Mouse (Mus musculus): ENCODE results near the gene Gpx2.
"Not testable (repeated sequence)": the region's sequence is repeated elsewhere in the genome, so short reads cannot be mapped to it uniquely, and the experiment has no call there.

Gpx2 gene

GRCm38 (mm10) chr12:76803700-76804252 lies 8.4 kb upstream of the Gpx2 start:
- peak; percentile 76 for DNase-seq

- peak; percentile 34 for DNase-seq
Observed at GRCm38 (mm10) chr12:76803028-76803427, 7.7 kb upstream of the Gpx2 start.

DNA sequence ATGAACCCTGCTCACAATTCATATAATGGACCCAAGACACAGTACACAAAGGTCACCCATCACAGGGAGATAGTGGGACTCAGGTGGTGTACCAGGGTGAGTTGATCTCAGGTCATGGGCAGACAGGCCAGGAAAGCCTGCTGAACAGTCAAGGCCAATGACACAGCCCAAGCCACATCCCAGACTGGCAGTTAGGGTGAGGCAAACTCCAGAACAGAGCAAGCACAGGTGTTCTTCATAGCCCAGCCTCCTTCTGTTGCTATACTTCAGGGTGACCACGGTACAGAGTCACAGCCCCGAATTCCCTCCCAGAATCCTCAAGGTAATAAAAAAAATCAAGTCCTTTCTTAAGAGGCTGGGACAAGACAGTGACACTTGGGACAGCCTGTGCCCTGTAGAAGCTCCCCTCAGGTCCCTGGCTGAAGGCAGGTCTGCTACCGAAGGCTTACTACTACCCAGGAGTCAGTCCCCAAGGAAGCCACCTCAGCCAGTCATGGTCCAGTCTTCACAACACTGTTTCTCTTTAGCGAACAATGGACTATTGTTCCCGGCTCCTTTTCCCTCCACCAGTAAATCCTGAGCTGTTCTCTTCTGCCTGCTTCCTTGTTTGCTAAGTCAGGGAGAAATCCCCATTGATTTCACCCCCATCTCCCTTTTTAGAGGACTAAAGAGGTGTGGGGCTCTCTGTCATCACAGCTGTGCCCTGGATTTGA lies 2.8 kb upstream of the Gpx2 start:
- DNase-seq, result no peak

DNA sequence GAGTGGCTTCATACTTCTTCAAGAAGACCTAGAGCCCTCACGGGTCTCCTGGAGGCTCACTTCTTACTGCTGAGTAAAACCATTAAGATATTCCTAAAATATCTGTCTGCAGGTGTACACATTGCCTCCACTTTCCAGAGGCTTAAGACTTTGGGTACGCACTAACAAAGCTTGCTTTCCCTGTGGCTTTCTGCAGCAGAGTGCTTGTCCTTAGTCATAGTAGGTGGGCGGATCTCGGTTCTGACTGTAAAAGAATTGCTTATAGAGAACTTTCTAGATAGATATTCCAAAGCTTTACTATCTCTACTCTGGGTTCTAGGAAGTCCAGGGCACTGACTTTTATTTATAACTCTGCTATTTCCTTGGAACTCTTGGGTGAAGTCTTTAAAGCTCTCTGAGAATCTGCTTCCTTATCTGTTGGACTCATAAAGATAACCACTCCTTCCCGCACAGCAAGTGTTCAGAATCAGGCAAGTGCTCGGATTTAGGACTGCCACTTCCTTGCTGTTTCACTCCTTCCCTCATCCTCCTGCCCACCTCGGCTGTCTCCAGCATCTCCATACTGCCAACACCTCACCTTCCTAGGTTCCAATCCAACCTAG lies 1.7 kb upstream of the Gpx2 start:
- DNase-seq, result no peak

DNA sequence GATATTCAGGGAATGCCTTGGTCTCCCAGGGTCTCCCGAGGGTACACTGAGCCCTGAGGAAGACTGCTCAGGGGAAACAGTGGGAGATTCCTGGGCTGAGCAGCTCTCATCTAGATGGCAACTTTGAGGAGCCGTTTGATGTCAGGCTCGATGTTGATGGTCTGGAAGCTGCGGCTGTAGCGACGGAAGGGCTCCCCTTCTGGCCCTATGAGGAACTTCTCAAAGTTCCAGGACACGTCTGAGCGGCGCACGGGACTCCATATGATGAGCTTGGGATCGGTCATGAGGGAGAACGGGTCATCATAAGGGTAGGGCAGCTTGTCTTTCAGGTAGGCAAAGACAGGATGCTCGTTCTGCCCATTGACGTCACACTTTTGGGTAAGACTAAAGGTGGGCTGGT lies 2.8 kb downstream of the Gpx2 start:
- not testable (repeated sequence) for DNase-seq

DNA sequence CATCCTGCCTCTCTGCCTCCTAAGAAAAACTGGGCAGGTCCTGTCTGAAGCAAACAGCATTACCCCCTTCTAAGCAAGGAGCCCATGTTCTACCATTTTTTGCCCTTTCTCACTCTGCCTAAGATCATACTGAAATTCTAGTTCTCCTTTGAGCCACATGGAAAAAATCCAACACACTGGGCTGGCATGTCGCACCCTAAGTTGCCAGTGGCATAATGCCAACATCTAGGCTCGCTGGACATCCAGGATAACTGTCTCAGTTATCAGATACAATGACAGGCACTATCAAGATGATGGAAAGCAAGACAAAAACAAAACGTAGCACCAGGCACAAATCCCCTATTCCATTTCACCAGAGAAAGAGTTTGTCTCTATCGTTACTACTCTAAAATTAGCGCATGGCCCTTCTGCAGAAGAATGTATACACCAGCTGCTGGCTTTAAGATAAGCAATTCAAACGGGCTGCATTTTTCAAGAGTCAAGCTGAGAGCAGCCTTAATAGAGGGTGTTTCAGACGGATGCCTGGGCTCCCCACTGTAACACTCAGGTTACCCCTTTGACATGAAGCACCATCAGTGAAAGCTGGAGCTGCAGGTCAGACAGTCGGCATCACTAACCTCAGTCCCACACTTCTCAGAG lies 4.8 kb downstream of the Gpx2 start:
- no peak for DNase-seq

DNA sequence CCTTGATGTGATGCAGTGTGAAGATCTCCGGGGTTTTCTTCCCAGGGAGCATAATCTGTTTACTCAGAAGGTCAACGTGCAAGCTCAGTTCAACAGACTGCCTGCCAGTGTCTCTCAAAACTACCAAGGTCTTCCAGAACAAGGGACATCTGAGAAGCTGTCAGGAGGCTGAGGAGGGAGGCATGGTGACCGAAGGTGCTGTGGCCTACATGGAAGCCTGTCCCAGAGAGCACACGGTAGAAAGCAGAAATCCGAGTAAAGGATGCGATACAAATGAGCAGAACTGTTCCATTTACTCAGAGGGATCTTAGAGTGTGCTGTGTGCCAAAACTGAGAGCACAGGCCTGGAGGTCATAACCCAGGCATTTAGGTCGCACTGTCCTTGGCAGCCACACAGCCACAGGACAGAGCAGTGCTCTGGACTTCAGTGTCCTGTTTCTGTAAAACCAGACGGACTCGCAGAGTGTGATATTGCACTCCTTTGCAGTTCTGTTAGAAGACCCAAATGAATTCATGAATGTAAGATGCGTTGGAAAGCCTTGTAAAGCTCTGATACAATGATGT lies 11.2 kb downstream of the Gpx2 start:
- no peak for DNase-seq

- DNase-seq, result no peak
Observed at GRCm38 (mm10) chr12:76780639-76781468, 14.5 kb downstream of the Gpx2 start.

- DNase-seq, result no peak
Observed at GRCm38 (mm10) chr12:76779951-76780350, 15.4 kb downstream of the Gpx2 start.

DNA sequence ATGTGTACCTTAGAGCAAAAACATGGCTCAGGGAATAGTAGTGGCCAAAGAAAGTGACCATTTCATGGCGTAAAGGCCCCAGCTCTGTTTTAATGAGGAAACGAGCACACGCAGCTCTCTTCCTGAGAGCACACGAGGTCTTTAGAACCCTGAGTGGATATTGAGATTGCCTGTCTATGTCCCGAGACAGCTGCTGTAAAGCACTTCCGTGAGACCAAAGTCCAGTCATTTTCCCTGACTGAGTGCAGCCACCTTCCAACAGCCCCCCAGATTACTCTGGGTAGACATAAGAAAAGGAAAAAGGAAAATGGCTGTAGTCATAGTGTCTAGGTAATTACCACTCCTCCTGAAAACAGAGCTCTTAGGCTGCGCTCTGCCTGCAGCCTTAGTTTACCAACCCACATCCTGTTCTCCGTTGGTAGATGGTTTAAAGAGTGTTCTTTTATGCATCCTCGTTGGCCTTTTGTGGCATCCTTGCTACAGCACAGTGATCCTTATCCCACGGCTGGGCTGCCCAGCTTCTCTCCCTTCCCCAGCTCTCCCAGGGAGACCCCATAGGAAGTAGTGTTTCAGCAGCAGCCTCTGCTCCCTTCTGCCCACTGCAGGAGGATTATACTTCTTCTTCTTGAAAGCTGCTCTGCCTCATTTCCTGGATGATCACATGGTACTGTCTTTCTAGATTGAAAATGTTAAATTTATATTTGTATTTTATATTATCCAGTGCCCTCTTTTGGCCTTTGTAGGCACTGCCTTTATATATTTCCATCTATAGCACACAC lies 16.9 kb downstream of the Gpx2 start:
- DNase-seq, result no peak

- DNase-seq, result no peak
Observed at GRCm38 (mm10) chr12:76777845-76778244, 17.5 kb downstream of the Gpx2 start.

DNA sequence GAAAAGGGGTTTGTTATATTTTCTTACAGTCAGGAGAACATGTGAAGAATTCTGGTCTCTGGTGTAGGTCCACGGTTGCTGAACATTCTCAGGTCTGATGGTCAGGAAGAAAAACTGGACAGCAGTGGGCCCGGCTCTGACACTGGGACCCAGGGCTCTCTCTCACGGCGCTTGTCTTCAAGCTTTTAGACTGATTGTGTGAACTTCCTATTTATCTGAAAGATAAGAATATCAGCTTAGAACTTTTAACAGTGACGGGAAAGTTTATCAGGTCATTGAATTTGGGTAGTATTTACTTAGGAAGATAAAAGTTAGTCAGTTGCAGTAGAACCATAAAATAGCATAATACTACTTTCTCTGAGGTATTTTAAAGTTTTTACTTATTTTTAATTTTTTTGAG lies 18.5 kb downstream of the Gpx2 start:
- DNase-seq, result no peak

- no peak for DNase-seq
Observed at GRCm38 (mm10) chr12:76775132-76775531, 20.2 kb downstream of the Gpx2 start.

DNA sequence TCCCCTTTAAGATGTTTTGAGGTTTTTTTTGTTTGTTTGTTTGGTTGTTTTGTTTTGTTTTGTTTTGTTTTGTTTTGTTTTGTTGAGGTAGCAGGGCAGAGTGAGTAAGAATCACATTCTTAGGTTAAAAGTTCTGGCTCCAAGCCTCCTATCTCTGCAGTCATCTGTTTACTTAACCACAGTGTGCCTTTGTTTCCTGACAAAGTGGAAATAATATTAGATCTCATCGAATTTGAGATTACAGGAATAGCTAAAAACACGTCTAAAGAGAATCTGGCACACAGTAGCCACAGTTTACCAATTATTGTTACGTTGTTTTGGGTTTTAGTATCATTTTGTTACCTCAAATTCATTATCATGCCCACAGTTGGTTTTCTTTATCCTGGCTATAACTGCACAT lies 20.7 kb downstream of the Gpx2 start:
- no peak for DNase-seq

DNA sequence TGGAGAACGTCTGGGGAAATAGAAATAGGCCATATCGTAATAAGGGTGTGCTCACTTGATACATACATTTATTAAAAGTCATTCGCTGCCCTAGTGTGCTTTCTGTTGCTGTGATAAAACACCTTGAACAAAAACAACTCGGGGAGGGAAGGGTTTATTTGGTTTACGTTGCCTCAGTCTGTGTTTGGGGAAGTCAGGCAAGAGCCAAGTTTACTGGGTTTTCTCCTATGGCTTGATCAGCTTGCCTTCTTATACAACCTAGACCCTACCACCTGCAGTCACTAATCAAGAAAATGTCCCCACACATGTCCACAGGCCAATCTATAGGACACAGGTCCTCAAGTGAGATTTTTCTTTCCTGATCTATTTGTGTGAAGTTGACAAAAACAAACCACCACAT lies 23.8 kb downstream of the Gpx2 start:
- DNase-seq, result no peak

DNA sequence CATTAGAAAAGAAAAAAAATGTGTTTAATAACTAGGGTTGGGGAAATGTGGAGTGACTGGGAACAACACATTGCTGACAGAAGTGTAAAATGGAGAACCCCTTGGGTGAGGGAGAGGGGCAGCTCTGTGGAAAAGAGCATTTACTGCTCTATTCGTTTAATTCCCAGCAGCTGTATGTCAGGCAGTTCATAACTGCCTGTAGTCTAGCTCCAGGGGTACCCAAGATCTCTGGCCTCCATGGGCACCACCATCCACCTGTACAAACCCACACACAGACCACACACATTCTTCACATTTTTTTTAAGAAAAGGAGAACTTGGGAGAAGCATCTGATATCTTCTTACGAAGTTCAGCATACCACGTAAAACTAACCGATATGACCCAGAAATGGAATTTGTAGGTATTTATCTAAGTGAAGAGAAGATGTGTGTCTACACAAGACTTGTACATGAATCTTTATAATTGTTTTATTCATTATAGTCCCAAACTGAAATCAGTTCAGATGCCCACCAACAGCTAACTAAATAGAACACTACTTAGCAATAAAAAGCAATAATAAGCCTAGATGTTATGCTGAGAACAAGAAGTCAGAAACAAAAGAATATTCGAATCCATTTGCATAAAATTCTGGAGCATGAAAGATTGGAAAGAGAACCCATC lies 24.4 kb downstream of the Gpx2 start:
- DNase-seq, result no peak

- no peak for DNase-seq
Observed at GRCm38 (mm10) chr12:76765901-76766630, 29.3 kb downstream of the Gpx2 start.

GRCm38 (mm10) chr12:76765354-76765851 lies 30.0 kb downstream of the Gpx2 start, which contains the start of the genes Churc1 and Fntb:
TSS of gene Churc1 (plus strand) at chr12:76765538.
TSS of gene Fntb (plus strand) at chr12:76765589.
- peak; percentile 83 for DNase-seq

DNA sequence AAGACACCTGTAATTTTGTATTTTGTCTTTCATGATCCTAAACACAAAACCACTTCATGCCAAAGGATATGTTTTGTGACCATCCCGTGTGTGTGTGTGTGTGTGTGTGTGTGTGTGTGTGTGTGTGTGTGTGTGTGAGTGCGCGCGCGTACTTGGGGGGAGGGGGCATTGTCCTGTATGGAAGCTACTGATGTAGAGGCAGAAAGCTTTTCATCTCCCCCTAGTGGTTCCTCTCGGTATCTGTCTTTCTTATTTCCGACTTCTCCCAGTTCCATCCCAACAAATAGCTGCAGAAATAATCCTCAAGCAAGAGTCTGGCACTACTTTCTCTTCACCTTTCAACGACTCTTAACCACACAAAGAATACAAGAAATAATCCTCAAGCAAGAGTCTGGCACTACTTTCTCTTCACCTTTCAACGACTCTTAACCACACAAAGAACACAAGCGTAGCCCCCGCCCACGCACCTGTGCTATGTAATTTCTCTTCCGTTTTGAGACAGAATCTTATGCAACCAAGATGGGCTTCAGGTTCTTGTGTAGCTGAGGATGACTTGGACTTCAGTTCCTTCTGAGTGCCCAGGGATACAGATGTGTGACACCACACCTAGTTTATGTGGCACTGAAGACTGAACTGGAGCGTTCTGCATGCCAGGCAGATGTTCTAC lies 42.6 kb downstream of the Gpx2 start:
- peak; percentile 39 for DNase-seq

Measured in cerebellum, adult 11-12 months (tissue).